Mouse (Mus musculus): Measurements from ENCODE around the gene Stk25. TPM values are rescaled to one million over a fixed set of nuclear protein-coding genes. Genes with fewer than 3 reads are reported as not detected.

Stk25 gene
- polyA plus RNA-seq, 2 experiments: 39.2 to 39.9 TPM

DNA sequence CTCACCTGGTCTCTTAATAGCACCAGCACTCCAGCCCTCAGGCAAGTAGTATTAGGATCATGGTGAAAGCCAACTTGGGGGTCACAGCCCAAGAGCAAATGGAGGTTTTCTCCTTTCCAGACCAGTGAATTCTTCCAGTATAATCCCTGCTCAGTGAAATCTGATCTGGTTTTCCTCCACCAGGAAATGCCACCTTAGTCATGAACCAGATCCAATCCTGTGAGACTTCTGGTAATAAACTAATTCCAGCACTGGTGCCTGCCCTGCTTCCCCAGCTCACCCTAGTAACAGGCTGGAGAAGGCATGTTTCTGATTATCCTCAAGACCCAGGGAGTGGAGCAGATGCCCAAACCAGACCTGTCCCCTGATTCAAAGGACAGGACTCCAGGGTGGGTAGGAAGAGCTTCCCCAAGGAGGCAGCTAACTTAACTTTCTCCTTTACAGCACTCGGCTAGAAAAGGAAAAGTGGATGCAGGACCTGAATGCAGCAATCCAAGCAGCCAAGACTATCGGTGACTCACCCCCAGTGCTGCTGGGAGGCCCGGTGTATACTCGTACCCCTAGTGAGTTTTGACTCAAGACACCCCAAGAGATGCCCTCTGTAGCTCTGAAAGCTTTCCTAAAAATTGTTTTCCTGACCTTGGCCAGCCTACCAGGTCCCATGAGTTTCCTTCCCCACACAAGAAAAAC is 40.3 kb downstream of the Stk25 start:
- Histone ChIP-seq H3K9ac (replicated peaks) (no peak overlapping the region), H3K4me3 (ENCODE audit: insufficient read depth in 1 of 2, low read depth in 2 of 2, low read length in 2 of 2) (no peak overlapping the region), H3K27me3 (ENCODE audit: control insufficient read depth, insufficient read depth, low read length) (no peaks in the 10 kb centered on the region), H3K4me2 (ENCODE audit: low read depth) (no peak overlapping the region), H3K4me1 (replicated peaks; ENCODE audit: control insufficient read depth in 2 of 2, insufficient read depth in 2 of 2, low read length in 1 of 2) (peaks cover 3 to 8% of the 10 kb centered on the region in 2 experiments; a peak in 3 of 4 replicates), H3K36me3 (replicated peaks; ENCODE audit: control insufficient read depth, insufficient read depth, low read depth) (peaks cover 8% of the 10 kb centered on the region), H3K27ac (no peak overlapping the region), H3K9me3 (ENCODE audit: control insufficient read depth, low read length) (no peaks in the 10 kb centered on the region)
- ATAC-seq (ENCODE audit: insufficient read depth): no peak
- no peak for TF ChIP-seq CTCF (IDR thresholded peaks at IDR 0.05; ENCODE audit: low read depth)
- no peak for TF ChIP-seq EP300 (IDR thresholded peaks at IDR 0.05; ENCODE audit: low read depth)
- DNase-seq (ENCODE audit: low read depth in 3 of 3, low spot score in 3 of 3): no peak
- WGBS (ENCODE audit: insufficient replicate concordance): 70% methylated on average over 4 of the region's 4 CpGs

DNA sequence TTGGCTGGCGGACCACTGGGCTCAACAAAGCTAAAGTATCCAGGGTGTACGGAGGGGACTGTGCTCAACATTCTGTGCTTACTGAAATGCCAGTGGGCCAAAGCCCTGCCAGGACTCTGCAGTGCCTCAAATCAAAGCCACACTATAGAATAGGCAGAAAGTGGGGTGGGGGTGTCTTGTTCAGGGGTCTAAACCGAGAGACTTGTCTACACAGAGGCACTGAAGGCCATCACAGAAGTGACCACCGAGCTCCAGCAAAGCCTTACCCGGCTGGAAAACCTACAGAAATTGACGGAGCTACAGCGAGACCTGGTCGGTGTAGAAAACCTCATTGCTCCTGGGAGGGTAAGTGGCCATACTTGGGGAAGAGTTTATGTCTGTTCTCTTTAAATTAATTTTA is 48.7 kb downstream of the Stk25 start:
- Histone ChIP-seq H3K4me3 (ENCODE audit: insufficient read depth in 1 of 2, low read depth in 2 of 2, low read length in 2 of 2) (no peak overlapping the region), H3K36me3 (replicated peaks; ENCODE audit: control insufficient read depth, insufficient read depth, low read depth) (no peaks in the 10 kb centered on the region), H3K9ac (replicated peaks) (no peak overlapping the region), H3K4me1 (replicated peaks; ENCODE audit: control insufficient read depth in 2 of 2, insufficient read depth in 2 of 2, low read length in 1 of 2) (no peaks in the 10 kb centered on the region), H3K27me3 (ENCODE audit: control insufficient read depth, insufficient read depth, low read length) (no peaks in the 10 kb centered on the region), H3K9me3 (ENCODE audit: control insufficient read depth, low read length) (no peaks in the 10 kb centered on the region), H3K4me2 (ENCODE audit: low read depth) (no peak overlapping the region), H3K27ac (no peak overlapping the region)
- no peak for TF ChIP-seq CTCF (IDR thresholded peaks at IDR 0.05; ENCODE audit: low read depth)
- TF ChIP-seq EP300 (IDR thresholded peaks at IDR 0.05; ENCODE audit: low read depth): no peak
- WGBS (ENCODE audit: insufficient replicate concordance): 70% methylated on average over 8 of the region's 8 CpGs
- ATAC-seq (ENCODE audit: insufficient read depth) (no peak), DNase-seq (ENCODE audit: low read depth in 3 of 3, low spot score in 3 of 3) (no peak)

DNA sequence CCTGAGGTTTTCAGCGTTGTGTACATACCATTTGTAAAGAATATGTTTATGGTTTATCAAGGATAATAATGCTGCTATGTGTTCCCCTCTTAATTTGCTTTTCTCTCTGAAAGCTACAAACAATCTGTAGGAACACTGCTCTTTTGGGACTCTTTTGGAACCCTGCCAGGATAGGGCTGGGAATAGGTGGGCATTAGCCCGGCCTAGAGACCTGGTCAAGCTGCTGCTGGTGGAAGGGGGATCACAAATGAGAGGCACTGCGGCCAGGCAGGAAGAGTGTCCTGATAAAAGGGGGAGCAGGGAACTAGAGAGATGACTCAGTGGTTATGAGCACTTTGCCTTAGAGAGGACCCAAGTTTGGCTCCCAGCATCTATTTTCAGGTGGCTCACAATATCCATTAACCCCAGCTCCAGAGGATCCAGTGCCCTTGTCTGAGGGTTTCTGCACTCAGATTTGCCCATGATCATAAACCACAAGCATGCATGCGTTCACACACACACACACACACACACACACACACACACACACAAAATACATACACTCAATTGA is 49.7 kb downstream of the Stk25 start:
- Histone ChIP-seq H3K9me3 (ENCODE audit: control insufficient read depth, low read length) (no peaks in the 10 kb centered on the region), H3K4me2 (ENCODE audit: low read depth) (no peak overlapping the region), H3K27ac (no peak overlapping the region), H3K36me3 (replicated peaks; ENCODE audit: control insufficient read depth, insufficient read depth, low read depth) (no peaks in the 10 kb centered on the region), H3K4me1 (replicated peaks; ENCODE audit: control insufficient read depth in 2 of 2, insufficient read depth in 2 of 2, low read length in 1 of 2) (no peaks in the 10 kb centered on the region), H3K9ac (replicated peaks) (no peak overlapping the region), H3K27me3 (ENCODE audit: control insufficient read depth, insufficient read depth, low read length) (no peaks in the 10 kb centered on the region), H3K4me3 (ENCODE audit: insufficient read depth in 1 of 2, low read depth in 2 of 2, low read length in 2 of 2) (no peak overlapping the region)
- DNase-seq (ENCODE audit: low read depth in 3 of 3, low spot score in 3 of 3): no peak
- WGBS (ENCODE audit: insufficient replicate concordance): 54% methylated on average over 4 of the region's 4 CpGs
- TF ChIP-seq CTCF (IDR thresholded peaks at IDR 0.05; ENCODE audit: low read depth) (no peak), EP300 (IDR thresholded peaks at IDR 0.05; ENCODE audit: low read depth) (no peak)
- ATAC-seq (ENCODE audit: insufficient read depth): no peak

DNA sequence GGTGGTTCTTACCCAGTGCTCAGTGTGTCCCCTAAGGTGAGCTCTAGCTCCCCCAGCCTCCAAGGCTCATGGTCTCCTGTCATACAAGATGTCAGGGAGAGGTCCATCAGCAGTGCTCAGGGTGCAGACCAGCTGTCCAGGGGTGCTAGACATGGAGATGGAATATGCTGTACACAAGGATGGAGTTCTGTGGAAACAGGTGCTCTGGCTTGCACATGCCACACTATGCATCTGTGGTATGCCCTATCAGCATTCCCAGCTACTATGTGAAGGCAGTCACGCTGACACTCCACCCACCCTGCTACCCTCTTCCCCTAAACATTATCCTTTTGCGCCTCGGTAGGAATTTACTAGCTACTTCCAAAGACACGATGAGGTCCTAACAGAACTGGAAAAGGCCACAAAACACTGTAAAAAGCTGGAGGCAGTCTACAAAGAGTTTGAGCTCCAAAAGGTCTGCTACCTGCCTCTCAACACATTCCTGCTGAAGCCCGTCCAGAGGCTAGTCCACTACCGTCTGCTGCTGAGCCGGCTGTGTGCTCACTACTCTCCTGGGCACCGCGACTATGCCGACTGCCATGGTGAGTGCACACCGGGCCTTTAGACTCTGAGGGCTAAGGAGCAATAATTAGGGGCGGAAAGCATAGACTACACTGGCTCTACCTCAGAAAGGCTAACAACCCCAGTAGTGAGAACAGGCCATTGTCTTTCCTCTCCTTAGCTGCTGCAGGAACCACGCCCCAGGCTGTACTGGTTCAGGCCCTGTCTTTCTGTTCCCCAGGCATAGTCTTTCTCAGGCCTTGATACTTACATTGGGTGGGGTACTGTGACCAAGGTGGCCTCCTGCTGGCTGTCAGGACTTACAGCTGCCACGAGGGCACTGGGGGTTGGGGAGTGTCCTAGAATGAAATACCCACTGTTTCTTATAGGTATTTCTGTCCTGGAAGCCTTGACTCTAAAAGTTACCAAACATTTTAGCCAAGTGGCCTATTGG is 51.1 kb downstream of the Stk25 start:
- Histone ChIP-seq H3K27ac (no peak overlapping the region), H3K4me2 (ENCODE audit: low read depth) (no peak overlapping the region), H3K9ac (replicated peaks) (no peak overlapping the region), H3K4me1 (replicated peaks; ENCODE audit: control insufficient read depth in 2 of 2, insufficient read depth in 2 of 2, low read length in 1 of 2) (no peaks in the 10 kb centered on the region), H3K27me3 (ENCODE audit: control insufficient read depth, insufficient read depth, low read length) (no peaks in the 10 kb centered on the region), H3K9me3 (ENCODE audit: control insufficient read depth, low read length) (no peaks in the 10 kb centered on the region), H3K36me3 (replicated peaks; ENCODE audit: control insufficient read depth, insufficient read depth, low read depth) (no peaks in the 10 kb centered on the region), H3K4me3 (ENCODE audit: insufficient read depth in 1 of 2, low read depth in 2 of 2, low read length in 2 of 2) (no peak overlapping the region)
- DNase-seq (ENCODE audit: low read depth in 3 of 3, low spot score in 3 of 3) (no peak), ATAC-seq (ENCODE audit: insufficient read depth) (no peak)
- TF ChIP-seq EP300 (IDR thresholded peaks at IDR 0.05; ENCODE audit: low read depth) (no peak), CTCF (IDR thresholded peaks at IDR 0.05; ENCODE audit: low read depth) (peak; percentile 30; the same call in 1 of the 2 replicates)
- 76% methylated on average over 14 of the region's 14 CpGs for WGBS (ENCODE audit: insufficient replicate concordance)

DNA sequence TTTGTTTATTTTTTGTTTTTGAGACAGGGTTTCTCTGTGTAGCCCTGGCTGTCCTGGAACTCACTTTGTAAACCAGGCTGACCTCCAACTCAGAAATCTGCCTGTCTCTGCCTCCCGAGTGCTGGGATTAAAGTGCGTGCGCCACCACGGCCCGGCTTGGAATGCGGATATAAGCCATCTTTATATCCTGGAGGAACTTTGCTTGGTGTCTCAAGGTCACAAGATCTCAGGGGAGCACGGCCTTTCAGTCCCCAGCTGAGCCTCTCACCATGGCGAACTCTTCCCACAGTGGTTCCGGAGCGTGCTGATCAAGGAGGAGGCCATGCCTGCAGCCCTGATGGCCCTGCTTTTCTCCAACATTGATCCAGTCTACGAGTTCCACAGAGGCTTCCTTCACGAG is 54.5 kb downstream of the Stk25 start:
- no peaks in the 10 kb centered on the region for H3K27me3 ChIP-seq (ENCODE audit: control insufficient read depth, insufficient read depth, low read length)
- ATAC-seq (ENCODE audit: insufficient read depth) (no peak), DNase-seq (ENCODE audit: low read depth in 3 of 3, low spot score in 3 of 3) (no peak)
- 82% methylated on average over 12 of the region's 12 CpGs for WGBS (ENCODE audit: insufficient replicate concordance)
- no peaks in the 10 kb centered on the region for H3K9me3 ChIP-seq (ENCODE audit: control insufficient read depth, low read length)
- no peak overlapping the region for H3K4me2 ChIP-seq (ENCODE audit: low read depth)
- no peak for TF ChIP-seq EP300 (IDR thresholded peaks at IDR 0.05; ENCODE audit: low read depth)
- no peak for TF ChIP-seq CTCF (IDR thresholded peaks at IDR 0.05; ENCODE audit: low read depth)
- H3K4me3 ChIP-seq (ENCODE audit: insufficient read depth in 1 of 2, low read depth in 2 of 2, low read length in 2 of 2): no peak overlapping the region
- H3K4me1 ChIP-seq (replicated peaks; ENCODE audit: control insufficient read depth in 2 of 2, insufficient read depth in 2 of 2, low read length in 1 of 2): no peaks in the 10 kb centered on the region
- H3K36me3 ChIP-seq (replicated peaks; ENCODE audit: control insufficient read depth, insufficient read depth, low read depth): no peaks in the 10 kb centered on the region
- no peak overlapping the region for H3K27ac ChIP-seq
- no peak overlapping the region for H3K9ac ChIP-seq (replicated peaks)

All from liver, embryonic 14.5 days (tissue).